Mouse (Mus musculus) Patski (cell line): ENCODE data around the gene Cdh6. TPM values are rescaled to one million over a fixed set of nuclear protein-coding genes. Genes with fewer than 3 reads are reported as not detected.

Experiments
- ATAC-seq: fragments of 100-300 bp; one replicate; pipeline ENCODE4 v1.8.0; 2021
- CTCF ChIA-PET: fragments of 350-600 bp; sonication (Branson Sonifier 250); formaldehyde crosslinking; loops from one replicate; lab custom pipeline; 2022; ENCODE audit warnings: inconsistent platforms; lab: Charles Lee
- POLR2A ChIA-PET: fragments of 350-600 bp; sonication (Branson Sonifier 250); formaldehyde crosslinking; loops from one replicate; lab custom pipeline; 2022; ENCODE audit warnings: antibody characterized with exemption, inconsistent platforms; lab: Charles Lee
- DNase-seq: peaks from one replicate; pipeline ENCODE4 v3.0.0-alpha.2; 2011; ENCODE audit warnings: low read depth, low spot score
- H3K27me3 ChIP-seq: fragments of 371-371 bp; one replicate; pipeline ENCODE4 v1.5.1; 2021
- CTCF ChIP-seq: fragments of 100-300 bp; IDR thresholded peaks from one replicate; pipeline ENCODE4 v1.5.1; 2021
- in situ Hi-C: fragments of 300-500 bp; cut with MboI; formaldehyde crosslinking; loops from 3 replicates; pipeline ENCODE4 v1.11.1; 2018; ENCODE audit warnings: low pct_unique_long_range_greater_than_20kb, mixed read lengths
- polyA plus RNA-seq: library from polyadenylated mRNA; unstranded; gene quantifications from one replicate; pipeline ENCODE4 v1.2.3, GENCODE M21; 2021

The Cdh6 gene
- polyA plus RNA-seq, 1 experiment from 2014 or later, result 106 TPM

DNA sequence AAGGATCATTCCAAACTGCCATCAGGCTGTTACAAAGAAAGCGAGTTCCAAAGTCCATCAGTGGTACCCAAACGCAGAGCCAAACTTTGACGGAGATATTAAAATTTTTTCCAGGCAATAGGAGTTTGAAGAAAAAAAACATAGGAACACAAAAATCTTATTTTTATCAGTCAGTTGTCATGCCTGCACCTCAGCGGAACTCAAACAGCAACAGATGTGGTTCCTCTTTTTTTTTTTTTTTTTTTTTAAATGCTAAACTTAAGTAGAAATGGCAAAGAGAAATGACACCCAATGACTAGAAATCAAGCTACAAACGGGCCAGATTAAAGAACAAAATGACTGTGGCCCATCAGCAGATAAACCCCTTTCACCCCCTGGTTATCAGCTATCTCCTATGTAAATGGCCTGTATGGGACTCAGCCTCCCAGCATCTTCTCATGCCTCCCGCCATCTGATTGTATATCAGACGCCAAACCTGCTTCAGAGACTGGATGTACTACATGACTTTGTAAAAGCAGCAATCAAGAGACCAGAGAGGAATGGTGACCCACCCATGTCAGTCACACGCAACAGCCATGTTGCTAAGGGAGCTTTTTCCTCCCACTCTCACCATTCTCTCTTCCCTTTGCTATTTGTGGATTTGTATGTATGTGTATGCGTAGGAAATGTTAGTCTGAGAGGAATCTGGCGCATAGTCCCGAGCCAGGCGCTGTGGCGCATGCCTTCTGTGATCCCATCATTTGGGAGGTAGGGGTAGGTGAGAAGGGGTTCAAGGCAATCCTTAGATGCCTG, 8.2 kb downstream of the Cdh6 start:
- CTCF ChIA-PET, result no interaction called here
- H3K27me3 ChIP-seq, result no peaks in the 10 kb centered on the region
- in situ Hi-C loops, result no loop called here
- POLR2A ChIA-PET, result interaction anchor here (0.6 to 0.7 kb wide), 4 partner anchors 76 to 202 kb away, joined by 3 to 5 read pairs (median 5); no protein-coding TSS in a partner anchor
- DNase-seq (no peak), ATAC-seq (no peak)
- TF ChIP-seq CTCF, result no peak

DNA sequence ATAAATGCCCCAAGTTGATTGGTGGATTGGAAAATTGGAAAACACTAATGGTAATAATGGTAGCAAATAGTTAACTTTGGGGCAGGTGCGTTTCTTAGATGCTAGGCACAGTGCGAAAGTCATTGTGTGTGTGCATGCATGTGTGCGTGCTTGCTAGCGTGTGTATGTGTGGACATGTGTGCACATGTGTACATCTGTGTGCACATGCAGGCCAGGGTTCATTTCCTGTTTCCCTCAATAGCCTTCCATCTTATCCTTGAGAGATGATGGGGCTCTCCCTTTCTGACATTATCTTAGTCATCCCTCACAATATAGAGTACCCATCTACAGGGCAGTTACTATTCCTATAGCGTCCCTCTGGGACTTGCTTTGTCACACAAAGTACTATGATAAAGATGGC, 17.7 kb downstream of the Cdh6 start:
- DNase-seq, result no peak
- POLR2A ChIA-PET, result no interaction called here

DNA sequence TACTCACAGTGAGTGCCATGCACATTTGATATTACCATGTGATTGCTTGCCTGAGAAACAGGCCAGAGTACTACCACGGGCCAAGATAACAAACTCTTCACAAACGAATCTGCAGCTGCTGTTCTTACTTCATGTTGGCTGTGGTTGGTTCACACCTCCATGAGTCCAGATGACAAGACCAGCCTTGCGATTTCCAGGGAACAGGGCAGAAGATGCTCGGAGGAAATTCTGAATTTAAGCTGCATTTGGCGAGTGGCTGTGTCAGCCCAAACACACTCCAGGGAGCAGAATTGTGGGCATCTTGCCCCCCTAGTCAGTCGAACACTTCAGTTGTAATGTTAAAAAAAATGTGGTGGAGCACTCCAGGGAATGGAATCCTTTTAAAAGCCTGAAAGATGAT, 18.1 kb downstream of the Cdh6 start:
- no peaks in the 10 kb centered on the region for H3K27me3 ChIP-seq
- in situ Hi-C loops, result no loop called here
- ATAC-seq (no peak), DNase-seq (no peak)
- ChIA-PET POLR2A (no interaction called here), CTCF (interaction anchor here (0.8 to 0.9 kb wide), 2 partner anchors 13 to 91 kb away, joined by 3 read pairs; no protein-coding TSS in a partner anchor)
- no peak for TF ChIP-seq CTCF

More for the DNA sequence above, 17.7 kb downstream of the Cdh6 start:
- no peak for ATAC-seq
- in situ Hi-C loops, result no loop called here
- no peaks in the 10 kb centered on the region for H3K27me3 ChIP-seq
- CTCF ChIA-PET, result interaction anchor here (0.8 to 0.9 kb wide), 2 partner anchors 13 to 90 kb away, joined by 3 read pairs; no protein-coding TSS in a partner anchor
- TF ChIP-seq CTCF, result no peak

DNA sequence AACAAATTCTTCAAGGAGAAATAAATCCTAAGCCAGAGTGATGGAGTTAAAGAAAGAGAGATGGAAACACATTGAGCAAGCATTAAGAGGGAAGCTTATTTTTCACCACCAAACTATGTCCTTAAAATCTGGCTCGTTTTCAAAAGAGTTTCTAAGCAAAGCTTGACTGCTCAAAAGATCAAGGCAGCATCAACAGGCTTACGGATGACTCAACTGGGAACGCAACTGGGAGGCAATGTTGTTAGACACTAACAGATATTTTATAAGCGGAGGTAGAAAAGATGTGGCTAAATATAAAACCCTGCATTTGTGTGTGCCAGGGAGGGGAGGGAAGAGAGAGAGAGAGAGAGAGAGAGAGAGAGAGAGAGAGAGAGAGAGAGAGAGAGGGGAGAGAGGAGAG, 31.5 kb downstream of the Cdh6 start:
- POLR2A ChIA-PET, result interaction anchor here (0.6 kb wide), 1 partner anchor 8 kb away, joined by 3 read pairs; no protein-coding TSS in a partner anchor
- H3K27me3 ChIP-seq, result no peaks in the 10 kb centered on the region
- peak; percentile 92 for ATAC-seq
- CTCF ChIA-PET, result interaction anchor here (0.9 kb wide), 1 partner anchor 14 kb away, joined by 3 read pairs; no protein-coding TSS in a partner anchor
- no peak for TF ChIP-seq CTCF
- in situ Hi-C loops, result no loop called here
- peak; percentile 80 for DNase-seq

DNA sequence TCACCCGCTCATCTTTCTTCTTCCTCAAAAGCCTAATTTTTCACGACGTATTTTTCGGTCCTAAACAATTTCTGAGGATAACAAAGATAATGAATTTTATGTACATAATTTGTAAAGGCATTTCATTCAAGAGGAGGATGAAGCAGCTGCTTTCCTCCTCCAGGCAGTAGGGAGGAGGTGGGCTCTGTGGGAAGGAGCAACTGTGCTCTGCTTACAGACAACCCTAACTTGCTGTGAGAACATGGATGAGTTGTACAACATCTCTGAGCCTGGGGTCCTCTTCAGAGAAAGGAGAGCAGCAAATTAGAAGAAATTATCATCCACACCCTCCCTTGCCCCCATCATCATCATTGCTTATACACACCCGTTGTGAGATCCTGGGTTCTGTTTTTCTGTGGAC, 33.8 kb downstream of the Cdh6 start:
- in situ Hi-C loops, result no loop called here
- DNase-seq, result no peak
- no peak for TF ChIP-seq CTCF
- ChIA-PET CTCF (no interaction called here), POLR2A (no interaction called here)
- no peak for ATAC-seq
- no peaks in the 10 kb centered on the region for H3K27me3 ChIP-seq

DNA sequence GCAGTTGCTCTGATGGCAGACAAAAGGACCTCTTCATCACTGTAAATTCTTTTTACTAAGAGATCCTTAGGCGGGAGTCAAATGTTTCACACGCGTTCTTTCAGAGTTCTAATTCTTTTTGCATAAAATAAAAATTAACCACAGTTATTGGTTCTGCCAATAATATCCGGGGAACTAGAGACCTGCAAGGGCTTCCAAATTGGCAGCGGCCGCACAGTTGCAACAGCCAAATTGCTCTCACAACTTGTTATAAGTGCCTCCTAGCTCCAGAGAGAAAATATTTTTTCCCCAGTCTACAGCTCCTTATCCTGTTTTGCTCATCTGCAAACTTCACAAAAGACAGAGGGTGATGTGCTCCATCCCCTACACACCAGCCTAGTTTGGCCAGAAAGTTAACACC, 36.3 kb downstream of the Cdh6 start:
- TF ChIP-seq CTCF, result no peak
- in situ Hi-C loops, result no loop called here
- ATAC-seq (no peak), DNase-seq (no peak)
- ChIA-PET CTCF (interaction anchor here (0.8 to 5.6 kb wide), 7 partner anchors 10 to 380 kb away, joined by 3 to 36 read pairs (median 3); partner anchors contain the start of gene Cdh6), POLR2A (no interaction called here)
- H3K27me3 ChIP-seq, result no peaks in the 10 kb centered on the region

DNA sequence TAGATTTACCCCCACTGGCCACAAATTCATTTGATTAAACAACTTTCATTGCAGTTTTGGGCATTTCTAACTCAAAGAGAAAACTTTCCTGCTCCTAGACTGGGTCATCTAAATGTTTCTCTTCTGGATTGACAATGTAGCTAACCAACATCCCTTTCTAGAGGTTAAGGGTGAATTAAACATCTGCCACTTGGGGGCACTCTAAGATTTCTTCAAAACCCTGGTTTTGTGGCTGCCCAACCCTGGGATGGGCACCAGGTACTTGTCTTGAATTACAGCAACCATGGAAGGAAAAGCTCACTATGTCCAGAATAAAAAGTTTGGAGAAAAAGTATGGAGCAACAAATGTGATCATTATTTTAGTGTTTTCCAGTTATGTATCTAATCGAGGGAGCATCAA, 39.4 kb downstream of the Cdh6 start:
- peak; percentile 67 for TF ChIP-seq CTCF
- no peak for DNase-seq
- in situ Hi-C loops, result no loop called here
- ChIA-PET CTCF (interaction anchor here (0.7 to 5.6 kb wide), 6 partner anchors 12 to 724 kb away, joined by 3 to 36 read pairs (median 3); partner anchors contain the start of gene Cdh6), POLR2A (interaction anchor here (0.6 to 1.0 kb wide), 3 partner anchors 8 to 39 kb away, joined by 3 read pairs; no protein-coding TSS in a partner anchor)
- no peaks in the 10 kb centered on the region for H3K27me3 ChIP-seq
- ATAC-seq, result peak; percentile 24

DNA sequence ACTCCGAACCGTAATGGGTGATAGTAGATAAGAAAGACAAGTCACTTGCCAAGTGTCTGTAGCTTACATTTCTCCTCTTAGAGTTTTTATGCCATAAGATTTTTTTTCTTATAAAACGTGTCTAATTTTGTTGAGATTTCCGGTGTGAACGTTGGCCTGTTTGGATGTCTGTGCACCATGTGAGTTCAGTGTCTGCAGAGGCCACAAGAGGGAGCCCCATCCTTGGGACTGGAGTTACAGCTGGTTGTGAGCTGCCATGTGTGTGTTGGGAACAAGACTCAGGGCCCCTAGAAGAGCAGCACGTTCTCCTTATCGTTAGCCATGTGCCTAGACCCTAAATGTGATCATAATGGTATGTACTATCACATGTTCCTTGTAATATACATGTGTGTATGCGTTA, 40.1 kb downstream of the Cdh6 start:
- ChIA-PET POLR2A (interaction anchor here (0.7 kb wide), 1 partner anchor 9 kb away, joined by 3 read pairs; no protein-coding TSS in a partner anchor), CTCF (interaction anchor here (1.3 to 5.6 kb wide), 5 partner anchors 12 to 725 kb away, joined by 3 to 36 read pairs (median 3); partner anchors contain the start of gene Cdh6)
- ATAC-seq, result no peak
- in situ Hi-C loops, result no loop called here
- TF ChIP-seq CTCF, result peak; percentile 71
- DNase-seq, result no peak
- H3K27me3 ChIP-seq, result no peaks in the 10 kb centered on the region

DNA sequence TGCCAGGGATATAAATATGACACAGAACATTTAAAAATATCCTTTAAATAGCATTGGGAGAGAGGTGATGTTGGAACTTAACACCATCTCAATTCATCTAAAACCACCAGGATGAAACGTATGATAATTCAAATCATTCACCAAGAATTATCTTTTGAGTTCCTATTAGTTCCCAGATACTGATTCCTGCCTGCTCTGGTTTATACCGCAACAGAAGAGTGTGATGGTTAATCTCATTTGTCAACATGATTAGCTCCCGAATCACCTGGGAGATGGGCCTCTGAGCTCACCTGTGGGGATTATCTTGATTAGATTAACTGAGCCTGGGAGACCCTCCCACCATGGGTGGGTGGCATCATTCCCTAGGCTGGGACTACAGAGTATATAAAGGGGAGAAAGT, 41.0 kb downstream of the Cdh6 start:
- POLR2A ChIA-PET, result no interaction called here
- no peaks in the 10 kb centered on the region for H3K27me3 ChIP-seq
- CTCF ChIA-PET, result interaction anchor here (5.6 kb wide), 1 partner anchor 41 kb away, joined by 36 read pairs; the partner anchor contains the start of gene Cdh6
- no peak for TF ChIP-seq CTCF
- in situ Hi-C loops, result no loop called here
- no peak for DNase-seq
- no peak for ATAC-seq

DNA sequence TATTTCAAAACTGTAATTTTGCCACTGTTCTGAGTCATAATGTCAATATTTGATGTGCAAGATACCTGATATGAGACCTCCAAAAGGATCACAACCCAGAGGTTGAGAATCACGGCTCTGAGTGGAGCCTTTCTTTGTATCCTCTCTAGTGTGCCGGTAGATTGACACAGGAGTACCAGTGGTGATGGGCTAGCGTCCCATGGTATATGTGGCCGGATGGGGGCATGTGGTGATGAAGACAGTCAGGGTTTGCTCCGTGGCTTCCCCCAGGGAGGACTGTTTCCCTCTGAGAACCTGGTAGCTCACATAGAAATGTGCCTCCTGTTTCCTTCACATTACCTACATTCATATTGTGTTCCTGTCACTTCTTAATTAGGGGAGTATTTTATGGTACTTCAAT, 43.2 kb downstream of the Cdh6 start:
- POLR2A ChIA-PET, result no interaction called here
- in situ Hi-C loops, result no loop called here
- no peaks in the 10 kb centered on the region for H3K27me3 ChIP-seq
- no peak for TF ChIP-seq CTCF
- no peak for DNase-seq
- CTCF ChIA-PET, result interaction anchor here (1.2 kb wide), 1 partner anchor 10 kb away, joined by 4 read pairs; no protein-coding TSS in a partner anchor
- ATAC-seq, result no peak
